Mouse (Mus musculus) heart, adult 2 months (tissue): ENCODE results near the gene Nrxn3.

ENCODE experiments used
- CTCF ChIP-seq: fragments of 200-600 bp; IDR thresholded peaks from 2 replicates; pipeline ENCODE4 v1.8.1; 2022; ENCODE audit warnings: antibody characterized with exemption, mild to moderate bottlenecking, moderate library complexity
- EP300 ChIP-seq: fragments of 200-500 bp; IDR thresholded peaks from 2 replicates; pipeline ENCODE4 v1.6.1; 2011; ENCODE audit warnings: low read depth, low read length, control low read depth; ENCODE audit not compliant: insufficient read depth
- POLR2A ChIP-seq: fragments of 200-500 bp; IDR thresholded peaks from 2 replicates; pipeline ENCODE4 v1.6.1; 2011; ENCODE audit warnings: mild to moderate bottlenecking, low read depth, low read length, control low read depth; ENCODE audit not compliant: insufficient read depth

DNA sequence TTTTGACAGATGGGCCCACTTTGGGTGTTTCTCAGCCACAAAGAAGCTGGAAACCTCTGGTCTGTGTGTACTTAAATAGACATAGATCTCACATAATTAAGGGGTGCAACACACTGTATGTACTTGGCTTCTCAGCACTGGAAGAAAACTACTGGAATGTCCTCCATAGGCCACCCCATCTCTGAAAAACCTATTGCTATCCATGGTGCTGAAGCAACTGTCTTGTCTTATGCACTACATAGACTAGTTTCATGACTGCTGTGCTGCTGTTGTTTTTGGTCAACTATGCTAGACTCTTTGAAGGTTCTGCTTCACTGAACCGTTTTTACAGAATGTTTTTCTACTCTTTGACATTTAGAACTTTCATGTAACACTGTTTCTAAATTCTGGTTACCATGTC is 519.8 kb downstream of the Nrxn3 start:
- TF ChIP-seq POLR2A, result no peak
- TF ChIP-seq CTCF, result no peak
- no peak for TF ChIP-seq EP300
